Mouse (Mus musculus) brown adipose tissue, adult 24 weeks (tissue): ENCODE data around the gene Zmym6. TPM values are rescaled to one million over a fixed set of nuclear protein-coding genes. Genes with fewer than 3 reads are reported as not detected.
"Not testable (repeated sequence)": the region's sequence is repeated elsewhere in the genome, so short reads cannot be mapped to it uniquely, and the experiment has no call there.

Experiments
- H3K27ac ChIP-seq: fragments of 200-500 bp; replicated peaks from 2 replicates; pipeline ENCODE4 v1.5.1; 2012; ENCODE audit warnings: low read depth, mild to moderate bottlenecking, low read length
- H3K4me1 ChIP-seq: fragments of 200-500 bp; 2 replicates; pipeline ENCODE4 v1.6.1; 2012; ENCODE audit warnings: low read length, mixed read lengths; ENCODE audit not compliant: control insufficient read depth, insufficient read depth, insufficient read length
- H3K4me3 ChIP-seq: fragments of 200-500 bp; 2 replicates; pipeline ENCODE4 v1.5.1; 2012; ENCODE audit warnings: low read depth, mild to moderate bottlenecking, low read length, moderate library complexity; ENCODE audit not compliant: insufficient read depth
- polyA plus RNA-seq: library from polyadenylated mRNA; stranded (reverse); fragments of >200 nt; gene quantifications from 2 replicates; pipeline ENCODE4 v1.2.4, GENCODE M21; 2012; ENCODE audit not compliant: missing spikeins, insufficient read depth, insufficient read length

The Zmym6 gene
- polyA plus RNA-seq, 1 experiment = 5.2 TPM

DNA sequence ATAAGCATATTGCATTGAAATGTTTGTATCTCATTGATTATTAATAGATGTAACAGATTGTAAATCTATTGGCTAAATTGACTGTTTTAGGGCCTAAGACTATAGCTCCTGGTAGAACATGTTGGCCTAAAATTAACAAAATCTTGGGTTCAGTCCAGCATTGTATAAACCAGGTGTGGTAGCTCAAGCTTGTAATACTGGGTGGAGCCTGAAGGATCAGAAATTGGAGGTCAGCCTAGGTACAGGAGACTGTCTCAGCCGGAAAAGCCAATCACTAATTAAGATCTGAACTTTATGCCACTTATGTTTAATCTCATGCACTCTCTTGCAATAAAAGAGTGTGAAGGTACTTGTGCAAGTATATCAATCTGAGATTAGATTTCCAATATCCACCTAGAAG, 8.6 kb downstream of the Zmym6 start:
- no peak overlapping the region for H3K27ac ChIP-seq
- no peak overlapping the region for H3K4me3 ChIP-seq
- H3K4me1 ChIP-seq = no peaks in the 10 kb centered on the region

DNA sequence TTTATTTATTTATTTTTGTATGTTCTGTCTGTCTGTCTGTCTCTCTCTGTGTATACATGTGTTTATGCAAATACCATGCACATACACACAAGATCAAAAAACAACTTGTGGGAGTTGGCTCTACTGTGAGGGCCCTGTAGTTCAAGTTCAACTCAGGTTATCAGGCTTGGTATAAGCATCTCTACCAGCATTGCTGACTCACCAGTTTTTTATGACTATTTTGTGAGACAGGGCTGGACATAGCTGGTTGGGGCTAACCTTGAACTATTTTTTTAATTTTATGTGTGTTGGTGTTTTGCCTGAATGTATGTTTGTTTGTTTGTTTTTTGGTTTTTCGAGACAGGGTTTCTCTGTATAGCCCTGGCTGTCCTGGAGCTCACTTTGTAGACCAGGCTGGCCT, 14.0 kb downstream of the Zmym6 start:
- Histone ChIP-seq H3K4me1 (no peaks in the 10 kb centered on the region), H3K27ac (no peak overlapping the region), H3K4me3 (no peak overlapping the region)

DNA sequence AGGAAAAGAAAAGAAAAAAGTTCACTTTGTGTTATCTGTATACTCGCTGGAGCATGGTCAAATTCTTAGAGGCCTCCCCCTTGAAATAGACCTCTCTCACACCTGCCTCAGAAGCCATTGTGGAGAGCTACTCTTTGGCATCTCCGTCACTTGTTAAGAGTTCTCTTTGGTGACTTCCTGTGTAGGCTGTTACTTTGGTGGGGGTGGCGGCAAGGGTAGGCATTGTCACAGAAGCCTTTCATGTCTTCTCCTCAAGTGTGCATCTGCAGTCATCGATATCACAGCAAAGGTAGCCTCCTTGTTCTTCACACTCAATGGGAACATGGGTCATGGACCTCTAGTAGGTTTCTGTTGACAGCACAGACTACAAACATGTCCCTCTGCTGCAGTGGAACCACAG, 17.9 kb downstream of the Zmym6 start:
- H3K27ac ChIP-seq = no peak overlapping the region
- H3K4me3 ChIP-seq = no peak overlapping the region
- no peaks in the 10 kb centered on the region for H3K4me1 ChIP-seq

DNA sequence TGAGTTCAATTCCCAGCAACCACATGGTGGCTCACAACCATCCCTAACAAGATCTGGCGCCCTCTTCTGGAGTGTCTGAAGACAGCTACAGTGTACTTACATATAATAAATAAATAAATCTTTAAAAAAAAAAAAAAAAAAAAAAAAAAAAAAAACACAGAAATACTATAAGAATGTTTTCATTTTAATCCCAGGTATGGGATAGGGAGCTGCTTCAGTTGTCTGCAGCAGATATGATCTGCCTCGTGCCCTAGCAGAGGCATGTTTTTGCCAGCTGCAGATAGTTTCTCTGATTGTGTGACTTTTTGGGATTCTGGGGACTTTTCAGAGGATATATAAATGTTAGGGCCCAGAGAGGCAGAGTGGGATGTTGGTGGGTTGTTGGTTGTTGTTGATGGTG, 22.4 kb downstream of the Zmym6 start:
- H3K27ac ChIP-seq, H3K4me1 ChIP-seq, H3K4me3 ChIP-seq: not testable (repeated sequence)

DNA sequence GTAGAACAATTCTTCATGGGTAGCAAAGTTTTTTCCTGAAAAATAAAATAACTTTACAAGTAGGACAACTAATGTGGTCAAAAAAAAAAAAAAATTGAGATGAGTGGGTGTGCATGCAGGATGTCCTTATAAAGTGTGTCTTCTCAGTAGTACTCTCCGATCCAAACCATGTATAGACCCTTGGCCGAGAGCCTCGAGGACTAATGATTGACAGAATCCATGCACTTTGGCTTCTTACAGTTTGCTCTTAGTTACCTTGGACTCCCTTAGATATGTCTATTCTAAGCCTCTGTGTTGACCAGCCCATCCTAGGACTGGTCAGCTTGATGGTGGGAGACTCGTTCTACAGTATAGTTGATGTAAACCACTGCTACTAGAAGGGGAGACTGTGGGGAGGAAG, 30.4 kb downstream of the Zmym6 start:
- no peak overlapping the region for H3K27ac ChIP-seq

DNA sequence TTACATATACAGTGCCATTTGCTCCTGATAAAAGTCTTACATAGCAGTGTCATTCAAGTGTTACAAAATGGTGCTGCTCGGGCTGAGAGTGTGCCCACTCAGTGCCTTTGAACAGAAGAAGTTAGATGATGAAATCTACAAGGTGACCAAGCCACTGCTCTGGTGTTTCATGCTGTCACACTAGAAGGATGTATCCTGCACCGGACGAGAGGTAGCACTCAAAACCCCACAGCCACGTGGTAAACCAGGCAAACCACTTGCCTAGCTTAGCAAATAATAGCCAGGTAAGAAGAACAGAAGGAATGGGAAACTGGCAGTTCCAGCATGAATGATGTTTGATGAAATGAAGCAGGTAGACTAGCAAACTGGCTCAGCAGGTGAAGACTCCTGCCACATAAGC, 33.4 kb downstream of the Zmym6 start:
- no peak overlapping the region for H3K27ac ChIP-seq
- no peaks in the 10 kb centered on the region for H3K4me1 ChIP-seq
- no peak overlapping the region for H3K4me3 ChIP-seq

More for the DNA sequence above, 30.4 kb downstream of the Zmym6 start:
- Histone ChIP-seq H3K4me3 (no peak overlapping the region), H3K4me1 (no peaks in the 10 kb centered on the region)

DNA sequence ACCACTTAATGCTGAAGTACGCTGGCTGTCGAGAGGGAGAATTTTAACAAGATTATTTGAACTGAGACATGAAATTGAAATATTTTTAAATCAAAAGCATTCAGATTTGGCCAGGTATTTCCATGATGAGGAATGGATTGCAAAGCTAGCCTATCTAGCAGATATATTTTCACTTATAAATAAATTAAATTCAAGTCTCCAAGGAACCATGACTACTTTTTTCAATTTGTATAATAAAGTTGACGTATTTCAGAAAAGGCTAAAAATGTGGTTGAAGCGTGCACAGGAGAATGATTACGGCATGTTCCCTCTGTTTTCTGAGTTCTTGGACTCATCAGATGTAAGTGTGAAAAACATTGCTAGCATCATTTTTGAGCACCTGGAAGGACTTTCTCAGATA, 46.2 kb downstream of the Zmym6 start, which contains the start of gene Tmem35b:
TSS of gene Tmem35b (plus strand) at position 301 of the 400 bp plus-strand sequence.
- Histone ChIP-seq H3K27ac (no peak within 1 kb of the TSS), H3K4me3 (no peak within 1 kb of the TSS), H3K4me1 (no peaks in the 10 kb centered on the region)

DNA sequence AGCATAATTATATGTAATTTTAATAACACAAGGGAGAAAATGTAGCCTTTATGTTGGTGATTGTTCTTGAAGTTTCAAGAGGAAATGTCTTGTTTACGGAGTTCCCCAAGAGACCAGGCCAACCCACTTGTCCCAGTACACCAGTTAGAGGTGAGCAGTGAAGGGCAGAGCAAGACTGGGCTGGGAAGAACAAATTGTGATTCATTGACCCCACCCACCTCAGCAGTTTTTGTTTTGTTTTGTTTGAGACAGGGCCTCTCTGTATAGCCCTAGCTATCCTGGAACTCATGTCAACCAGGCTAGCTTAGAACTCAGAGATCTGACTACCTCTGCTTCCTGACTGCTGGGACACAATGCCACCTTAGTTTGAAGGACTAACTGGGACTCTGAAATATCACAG, 47.1 kb downstream of the Zmym6 start:
- no peak overlapping the region for H3K27ac ChIP-seq
- no peaks in the 10 kb centered on the region for H3K4me1 ChIP-seq
- no peak overlapping the region for H3K4me3 ChIP-seq

DNA sequence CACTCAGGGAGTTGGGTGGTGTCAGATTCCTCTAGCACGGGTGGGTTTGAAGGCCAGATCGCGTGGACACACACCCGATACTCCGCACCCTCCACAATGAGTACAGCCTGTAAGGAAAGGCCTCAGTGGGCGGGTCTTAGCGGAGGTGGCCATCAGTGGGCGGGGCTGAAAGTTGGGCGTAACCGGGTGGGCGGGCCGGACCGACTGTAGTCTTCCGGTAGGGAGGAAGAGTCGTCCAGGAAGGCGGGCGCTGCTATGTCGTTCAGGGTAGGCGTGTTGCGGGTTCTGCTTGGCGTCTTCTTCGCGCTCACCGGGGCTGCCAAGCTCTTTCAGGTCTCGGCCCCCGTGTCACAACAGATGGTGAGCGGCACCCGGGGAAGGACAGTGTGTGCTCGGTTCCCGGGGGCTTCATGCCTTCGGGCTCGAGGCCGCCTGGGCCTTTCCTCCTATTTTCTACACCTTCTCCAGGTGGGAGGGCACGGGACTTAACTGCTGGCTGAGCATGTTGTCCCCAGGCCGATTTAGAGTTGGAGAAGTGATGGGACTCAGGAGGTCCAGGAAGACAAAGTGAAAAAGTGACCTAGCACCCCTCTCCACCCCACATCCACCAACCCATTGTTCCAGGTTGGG, 48.8 kb downstream of the Zmym6 start:
- Histone ChIP-seq H3K27ac (no peak overlapping the region), H3K4me3 (peak overlapping the region; percentile 64), H3K4me1 (no peaks in the 10 kb centered on the region)

DNA sequence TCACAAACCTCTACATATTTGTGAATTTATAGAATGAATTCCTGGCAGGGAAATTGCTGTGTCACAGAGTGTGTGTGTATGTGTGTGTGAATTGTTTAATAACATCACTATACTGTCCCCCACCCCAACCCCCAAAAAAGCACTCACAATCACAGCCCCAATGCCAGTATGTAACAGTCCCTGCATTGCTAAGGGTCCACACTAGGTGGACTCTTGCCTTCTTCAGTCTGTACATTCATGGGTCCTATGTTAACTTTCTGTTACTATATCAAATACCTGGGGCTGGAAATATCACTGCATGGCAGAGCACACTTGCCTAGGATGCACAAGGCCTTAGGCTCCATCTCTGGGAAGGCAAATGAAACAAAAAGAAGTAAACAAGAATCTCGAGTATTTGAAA, 57.5 kb downstream of the Zmym6 start:
- no peak overlapping the region for H3K27ac ChIP-seq
- H3K4me3 ChIP-seq = no peak overlapping the region
- no peaks in the 10 kb centered on the region for H3K4me1 ChIP-seq

DNA sequence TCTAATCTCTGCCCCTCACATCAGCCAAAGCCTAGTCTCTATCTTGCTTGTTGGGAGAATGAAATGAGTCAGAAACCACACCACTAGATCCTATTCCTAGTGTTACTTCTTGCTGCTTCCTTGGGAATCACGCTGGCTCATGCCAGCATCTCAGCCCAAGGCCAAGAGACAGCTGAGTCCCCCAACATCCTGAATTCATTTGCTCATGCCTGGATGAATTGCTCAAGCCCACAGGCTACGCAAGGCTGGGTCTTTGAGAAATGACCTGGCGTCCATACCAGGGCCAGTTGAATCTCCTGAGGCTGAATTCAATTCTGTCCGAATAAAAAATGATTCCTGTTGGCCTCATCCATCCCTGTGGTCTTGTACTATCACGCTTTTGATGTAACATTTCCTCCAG, 60.4 kb downstream of the Zmym6 start:
- Histone ChIP-seq H3K4me1 (no peaks in the 10 kb centered on the region), H3K4me3 (no peak overlapping the region), H3K27ac (no peak overlapping the region)

DNA sequence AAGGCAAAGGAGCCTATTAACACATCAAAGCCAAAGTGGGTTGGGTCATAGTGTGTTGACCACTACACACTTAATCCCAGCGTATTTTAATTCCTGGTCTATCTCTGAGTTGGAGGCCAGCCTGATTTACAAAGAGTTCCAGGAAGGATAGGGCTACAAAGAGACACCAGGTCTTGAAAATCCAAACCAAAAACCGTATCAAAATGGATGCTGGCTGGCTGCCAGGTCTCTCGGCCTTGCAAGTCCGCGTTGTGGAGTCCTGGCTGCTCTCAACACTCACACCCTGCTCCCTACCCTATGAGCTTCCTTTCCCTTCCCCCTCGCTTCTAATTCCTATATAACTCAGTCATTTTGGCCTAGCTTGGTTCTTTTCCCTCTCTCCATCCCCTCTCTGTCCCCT, 61.3 kb downstream of the Zmym6 start:
- Histone ChIP-seq H3K27ac (no peak overlapping the region), H3K4me3 (no peak overlapping the region), H3K4me1 (no peaks in the 10 kb centered on the region)

DNA sequence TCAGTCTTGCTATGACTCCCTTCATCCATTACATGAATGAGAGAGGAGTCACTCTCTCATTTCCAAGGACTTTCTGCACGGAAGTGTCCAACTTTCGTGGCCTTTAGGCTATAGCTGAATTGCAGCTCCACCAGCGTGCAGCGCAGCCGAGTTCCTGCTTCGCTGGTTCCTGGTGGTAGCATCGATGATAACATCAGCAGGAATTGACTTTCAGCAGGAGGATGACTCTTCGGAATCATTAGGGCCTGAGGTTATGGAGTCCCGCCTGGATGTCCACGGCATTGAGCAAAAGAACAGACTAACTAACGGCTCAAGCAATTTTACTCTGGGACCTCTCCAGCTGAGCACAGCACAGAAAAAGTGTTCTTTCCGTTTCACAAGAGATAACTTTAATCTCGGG, 72.8 kb downstream of the Zmym6 start:
- no peak overlapping the region for H3K27ac ChIP-seq
- no peak overlapping the region for H3K4me3 ChIP-seq
- H3K4me1 ChIP-seq = no peaks in the 10 kb centered on the region

DNA sequence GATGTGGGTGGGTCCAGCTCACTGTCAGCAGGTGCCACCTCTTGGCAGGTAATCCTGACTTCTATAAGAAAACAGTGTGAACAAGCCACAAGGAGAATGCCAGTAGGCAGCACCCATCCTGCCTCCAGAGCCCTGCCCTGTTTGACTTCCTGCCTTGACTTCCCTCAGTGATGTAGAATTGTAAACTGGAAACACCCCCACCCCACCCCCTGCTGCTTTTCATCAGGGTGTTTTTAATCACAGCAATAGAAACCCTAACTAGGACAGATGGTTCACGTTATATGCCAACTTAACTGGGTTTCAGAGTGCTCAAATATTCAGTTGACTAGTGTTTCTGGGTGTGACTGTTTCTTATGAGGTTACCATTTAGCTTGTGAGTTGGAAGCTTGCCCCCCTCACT, 76.2 kb downstream of the Zmym6 start:
- H3K4me1 ChIP-seq = no peaks in the 10 kb centered on the region
- no peak overlapping the region for H3K27ac ChIP-seq
- H3K4me3 ChIP-seq = no peak overlapping the region

DNA sequence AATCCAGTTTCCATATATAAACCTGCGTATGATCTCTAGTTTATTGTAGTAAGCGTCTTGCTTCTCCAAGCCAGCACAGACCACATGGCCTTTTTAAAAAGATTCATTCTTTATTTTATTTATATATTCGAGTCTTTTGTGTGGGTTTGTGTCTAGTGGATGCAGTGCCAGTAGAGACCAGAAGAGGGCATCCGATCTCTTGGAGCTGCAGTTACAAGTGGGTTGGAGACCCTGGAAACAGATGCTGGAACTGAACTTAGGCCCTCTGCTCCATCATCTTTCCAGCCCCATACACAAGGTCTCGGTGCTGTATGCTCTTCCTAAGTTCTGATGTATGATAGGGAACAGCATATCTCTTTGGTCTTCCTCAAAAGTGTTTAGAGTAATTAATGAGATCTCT, 78.6 kb downstream of the Zmym6 start:
- no peak overlapping the region for H3K4me3 ChIP-seq
- no peaks in the 10 kb centered on the region for H3K4me1 ChIP-seq
- no peak overlapping the region for H3K27ac ChIP-seq

DNA sequence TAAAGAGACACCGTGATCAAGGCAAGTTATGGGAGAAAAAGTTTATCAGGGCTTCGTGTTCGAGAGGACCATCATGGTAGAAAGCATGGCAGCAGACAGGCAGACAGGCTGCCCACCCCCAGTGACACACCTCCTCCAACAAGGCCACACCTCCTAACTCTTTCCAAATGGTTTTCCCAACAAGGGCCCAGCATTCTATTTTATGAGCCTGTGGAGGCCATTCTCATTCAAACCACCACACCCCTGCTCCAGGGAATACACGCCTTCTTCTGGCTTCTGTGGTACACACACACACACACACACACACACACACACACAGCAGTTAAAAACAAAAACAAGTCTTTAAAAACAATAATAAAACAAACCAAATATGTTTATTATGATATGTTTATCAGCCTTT, 80.6 kb downstream of the Zmym6 start:
- H3K4me1 ChIP-seq = no peaks in the 10 kb centered on the region

DNA sequence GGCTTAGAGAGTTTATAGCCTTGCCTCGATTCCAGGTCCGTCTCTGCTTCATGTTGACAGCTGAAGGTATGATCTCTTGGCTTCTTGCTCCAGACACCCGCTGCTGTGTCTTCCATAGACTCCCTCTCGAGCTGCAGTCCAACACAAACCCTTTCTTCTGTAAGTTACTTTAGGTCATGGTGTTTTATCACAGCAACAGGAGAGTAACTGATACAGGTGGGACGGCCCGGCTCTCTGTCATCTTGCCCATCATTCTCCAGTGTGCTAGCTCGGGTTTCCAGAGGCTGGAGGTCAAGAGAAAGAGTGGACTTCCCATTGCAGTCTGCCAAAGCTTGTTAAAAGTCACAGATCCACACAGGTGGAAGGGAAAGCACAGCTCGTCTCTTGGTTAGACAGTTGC, 86.7 kb downstream of the Zmym6 start:
- no peaks in the 10 kb centered on the region for H3K4me1 ChIP-seq
- H3K4me3 ChIP-seq = no peak overlapping the region
- H3K27ac ChIP-seq = no peak overlapping the region

More for the DNA sequence above, 80.6 kb downstream of the Zmym6 start:
- Histone ChIP-seq H3K4me3 (no peak overlapping the region), H3K27ac (no peak overlapping the region)
